Mouse (Mus musculus) megakaryocyte-erythroid progenitor cell, adult 5-6 weeks (primary cell): ENCODE measurements around the gene Cmklr1. TPM values are rescaled to one million over a fixed set of nuclear protein-coding genes. Genes with fewer than 3 reads are reported as not detected.
A peak's percentile ranks its signal among the peaks of the same experiment; 100 is the strongest.
"Not testable (repeated sequence)": the region's sequence is repeated elsewhere in the genome, so short reads cannot be mapped to it uniquely, and the experiment has no call there.

Experiments
- ATAC-seq: replicated peaks from 2 replicates; pipeline ENCODE4 v1.8.0; 2016; ENCODE audit warnings: mild to moderate bottlenecking, inconsistent platforms; ENCODE audit not compliant: severe bottlenecking, poor library complexity, low FRiP score, low TSS enrichment
- total RNA-seq, 2 experiments: library from RNA; stranded (forward) in 1 of 2; stranded (reverse) in 1 of 2; fragments of 200-1000, 215-1000 nt in 1 of 2; fragments of >200 nt in 1 of 2; fragmentation: Nextera tagmentation in 1 of 2; gene quantifications; 2 replicates each; pipeline ENCODE4 v1.2.3; 2014 to 2017

Cmklr1 gene
- total RNA-seq, 2 experiments from 2014 or later, result 0.23 to 0.48 TPM

DNA sequence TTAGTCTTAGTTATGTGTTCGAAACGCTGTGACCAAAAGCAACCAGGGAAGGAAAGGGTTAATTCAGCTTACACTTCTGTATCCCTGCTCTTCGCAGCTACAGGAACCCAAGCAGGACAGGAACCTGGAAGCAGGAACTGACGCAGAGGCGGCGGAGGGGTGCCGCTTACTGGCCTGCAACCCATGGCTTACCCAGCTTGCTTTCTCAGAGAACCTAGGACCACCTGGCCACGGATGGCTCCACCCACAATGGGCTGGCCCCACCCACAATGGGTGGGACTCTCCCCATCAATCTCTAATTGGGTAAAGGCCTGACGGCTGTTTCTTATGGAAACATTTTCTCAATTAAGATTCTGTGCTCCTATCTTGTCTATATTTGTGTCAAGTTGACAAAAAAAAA lies 54.0 kb downstream of the Cmklr1 start:
- ATAC-seq, result no peak

DNA sequence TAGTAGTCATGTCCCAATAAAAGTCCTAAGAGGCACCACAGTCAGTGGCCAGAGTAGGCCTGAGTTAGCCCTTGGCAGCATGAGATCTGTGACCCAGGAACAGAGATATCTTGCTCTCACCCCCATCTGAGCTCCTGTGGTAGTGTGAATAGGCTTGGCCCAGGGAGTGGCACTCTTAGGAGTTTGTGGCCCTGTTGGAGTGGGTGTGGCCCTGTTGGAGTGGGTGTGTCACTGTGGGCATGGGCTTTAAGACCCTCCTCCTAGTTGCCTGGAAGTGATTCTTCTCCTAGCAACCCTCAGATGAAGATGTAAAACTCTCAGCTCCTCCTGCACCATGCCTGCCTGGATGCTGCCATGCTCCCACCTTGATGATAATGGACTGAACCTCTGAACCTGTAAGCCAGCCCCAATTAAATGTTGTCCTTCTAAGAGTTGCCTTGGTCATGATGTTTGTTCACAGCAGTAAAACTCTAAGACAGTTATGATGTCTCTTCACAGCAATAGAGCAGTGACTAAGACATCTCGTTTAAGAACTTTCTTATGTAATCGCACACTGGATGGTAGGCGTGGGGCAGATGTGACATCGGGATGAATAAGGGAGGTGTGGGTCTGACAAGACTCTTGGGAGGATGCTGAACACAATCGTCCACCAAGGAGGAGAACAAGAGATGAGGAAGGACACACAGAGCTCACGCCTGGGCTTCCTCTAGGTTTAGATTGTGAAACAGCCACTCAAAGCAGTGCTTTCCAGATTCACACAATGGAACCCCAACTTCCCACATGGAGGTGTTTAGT lies 56.1 kb downstream of the Cmklr1 start:
- ATAC-seq, result no peak

DNA sequence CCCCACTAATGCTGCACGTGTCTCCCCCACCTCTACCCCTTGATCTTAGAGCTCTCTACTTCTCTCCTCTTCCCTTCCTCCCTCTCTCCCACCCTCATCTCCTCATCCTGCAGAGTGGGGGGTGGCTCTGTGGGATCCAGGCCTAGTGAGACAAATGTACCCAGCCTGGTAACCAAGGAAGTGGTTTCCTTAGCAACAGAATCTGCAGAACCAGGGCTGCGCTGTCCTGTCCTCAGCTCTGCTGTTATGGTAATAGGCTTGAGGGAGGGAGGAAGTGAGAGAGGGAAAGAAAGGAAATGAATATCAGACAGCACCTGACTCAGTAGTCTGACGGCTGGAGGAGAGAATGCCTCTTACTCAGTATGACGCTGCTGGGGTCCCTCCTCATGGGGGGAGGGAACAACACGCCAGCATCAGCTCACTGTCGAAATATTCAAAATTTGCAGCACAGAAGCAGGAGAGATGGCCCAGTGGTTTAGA lies 58.4 kb downstream of the Cmklr1 start:
- no peak for ATAC-seq

DNA sequence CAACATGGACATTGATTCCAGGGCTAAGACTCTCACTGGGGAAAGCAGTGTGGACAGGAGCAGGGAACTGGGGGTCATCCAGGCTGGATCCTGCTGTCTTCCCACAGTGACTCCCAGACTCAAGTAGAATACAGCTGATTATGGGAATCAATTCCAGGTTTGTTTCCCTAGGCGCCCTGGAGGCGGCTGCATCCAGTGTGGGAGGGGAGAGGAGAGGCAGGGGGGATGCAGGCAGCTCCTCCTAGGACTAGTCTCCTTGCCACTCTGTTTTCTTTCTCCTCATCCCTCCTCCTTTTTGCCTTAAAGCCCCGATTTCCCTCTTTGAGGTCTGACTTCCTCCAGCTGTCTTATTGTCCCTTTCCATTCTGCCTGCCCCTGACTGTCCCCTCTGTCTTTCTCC lies 59.1 kb downstream of the Cmklr1 start:
- ATAC-seq, result no peak

DNA sequence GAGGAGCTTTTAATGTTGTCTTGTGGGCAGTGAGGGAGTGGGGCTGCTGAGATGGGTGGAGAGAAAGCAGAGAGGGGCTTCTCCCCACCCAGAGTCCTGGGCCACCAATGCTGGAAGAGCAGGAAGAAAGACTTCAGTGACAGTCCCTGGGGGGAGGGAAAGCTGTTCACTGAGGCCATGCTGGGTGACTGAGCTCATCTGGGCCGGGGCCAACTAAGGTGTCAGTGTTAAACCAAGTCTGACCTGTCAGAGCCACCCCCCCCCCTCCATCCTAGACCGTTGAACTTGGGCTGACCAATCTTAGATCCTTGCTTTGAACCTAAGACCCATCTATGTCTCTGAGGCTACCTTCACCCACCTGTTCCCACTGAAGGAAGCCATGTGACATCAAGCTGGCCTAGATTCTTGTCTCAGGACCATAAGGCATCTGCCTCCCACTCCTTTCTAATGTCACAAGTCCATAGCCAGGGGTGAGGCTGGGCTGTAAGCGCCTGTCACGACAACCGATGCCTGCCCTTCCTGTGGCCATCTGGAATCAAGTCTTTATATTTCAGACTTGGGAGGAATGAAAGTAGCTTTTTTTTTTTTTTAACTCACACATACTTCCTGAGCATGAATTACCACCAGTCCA lies 60.1 kb downstream of the Cmklr1 start:
- ATAC-seq, result no peak

DNA sequence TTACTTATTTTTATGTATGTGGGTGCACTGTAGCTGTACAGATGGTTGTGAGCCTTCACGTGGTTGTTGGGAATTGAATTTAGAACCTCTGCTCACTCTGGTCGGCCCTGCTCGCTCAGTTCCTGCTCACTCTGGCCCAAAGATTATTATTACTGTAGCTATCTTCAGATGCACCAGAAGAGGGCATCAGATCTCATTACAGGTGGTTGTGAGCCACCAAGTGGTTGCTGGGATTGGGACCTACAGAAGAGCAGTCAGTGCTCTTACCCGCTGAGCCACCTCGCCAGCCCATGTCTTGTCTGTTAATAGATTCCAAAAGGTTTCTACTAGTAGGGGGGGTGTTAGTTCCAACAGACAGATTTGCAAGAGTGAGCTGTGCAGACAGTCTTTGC lies 63.8 kb downstream of the Cmklr1 start:
- 0 out of 2 replicates have a peak, but pooled peaks have one; percentile 22 for ATAC-seq

DNA sequence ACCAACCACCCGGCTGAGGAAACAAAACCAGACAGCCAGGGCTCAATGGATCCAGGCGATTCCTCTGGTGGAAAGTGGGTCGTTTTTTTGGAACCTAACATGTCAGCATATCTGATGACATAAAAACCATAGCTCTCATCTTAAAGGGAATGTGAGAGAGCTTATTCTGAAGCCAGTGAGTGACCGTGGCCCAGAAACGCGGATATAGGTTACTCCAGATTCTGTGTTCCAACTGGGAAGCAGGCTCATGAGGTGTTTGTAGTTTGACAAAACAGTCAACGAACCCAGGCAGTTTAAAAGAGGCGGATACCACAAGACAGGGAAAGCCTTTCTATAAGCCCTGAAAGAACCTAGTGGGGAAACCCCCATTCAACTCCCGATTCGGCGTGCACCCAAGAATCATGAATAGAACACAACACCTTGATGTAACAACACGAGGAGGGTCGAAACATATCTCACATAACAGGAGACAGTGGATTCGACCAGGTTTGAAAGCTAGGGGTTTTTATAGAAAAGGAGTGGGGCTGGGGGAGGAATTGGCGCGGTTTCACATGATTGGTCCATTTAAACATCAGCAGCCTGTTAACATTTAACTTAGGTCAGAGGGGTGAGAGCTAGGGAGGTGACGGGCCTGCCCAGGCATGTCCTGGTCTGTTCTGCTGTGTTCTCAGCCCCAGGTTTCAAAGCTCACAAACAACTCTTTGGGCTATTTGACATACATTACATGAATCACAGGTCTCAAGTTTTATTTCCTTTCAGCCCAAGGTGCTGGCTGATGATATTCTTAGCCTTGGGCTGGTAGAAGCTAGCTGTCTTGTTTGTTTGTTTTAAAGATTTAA lies 64.4 kb downstream of the Cmklr1 start:
- not testable (repeated sequence) for ATAC-seq

DNA sequence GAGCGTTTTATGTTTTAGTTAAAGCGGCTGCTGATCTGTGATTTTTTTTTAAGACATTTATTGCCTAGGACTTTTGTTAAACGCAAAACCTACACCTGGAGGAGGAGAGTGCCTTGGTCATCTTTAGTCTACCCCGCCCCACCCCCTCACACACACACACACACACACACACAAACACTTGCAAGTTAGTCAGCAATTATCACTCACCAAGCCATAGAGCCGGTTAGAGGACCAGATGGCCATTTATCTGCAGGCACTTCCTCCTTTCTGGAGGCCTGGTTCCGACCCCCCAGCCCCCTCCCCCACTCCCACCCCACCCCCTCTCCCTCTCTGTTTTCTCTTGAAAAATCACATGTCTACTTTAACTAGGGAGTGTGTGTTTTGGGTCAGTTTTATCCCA lies 65.8 kb downstream of the Cmklr1 start:
- no peak for ATAC-seq

DNA sequence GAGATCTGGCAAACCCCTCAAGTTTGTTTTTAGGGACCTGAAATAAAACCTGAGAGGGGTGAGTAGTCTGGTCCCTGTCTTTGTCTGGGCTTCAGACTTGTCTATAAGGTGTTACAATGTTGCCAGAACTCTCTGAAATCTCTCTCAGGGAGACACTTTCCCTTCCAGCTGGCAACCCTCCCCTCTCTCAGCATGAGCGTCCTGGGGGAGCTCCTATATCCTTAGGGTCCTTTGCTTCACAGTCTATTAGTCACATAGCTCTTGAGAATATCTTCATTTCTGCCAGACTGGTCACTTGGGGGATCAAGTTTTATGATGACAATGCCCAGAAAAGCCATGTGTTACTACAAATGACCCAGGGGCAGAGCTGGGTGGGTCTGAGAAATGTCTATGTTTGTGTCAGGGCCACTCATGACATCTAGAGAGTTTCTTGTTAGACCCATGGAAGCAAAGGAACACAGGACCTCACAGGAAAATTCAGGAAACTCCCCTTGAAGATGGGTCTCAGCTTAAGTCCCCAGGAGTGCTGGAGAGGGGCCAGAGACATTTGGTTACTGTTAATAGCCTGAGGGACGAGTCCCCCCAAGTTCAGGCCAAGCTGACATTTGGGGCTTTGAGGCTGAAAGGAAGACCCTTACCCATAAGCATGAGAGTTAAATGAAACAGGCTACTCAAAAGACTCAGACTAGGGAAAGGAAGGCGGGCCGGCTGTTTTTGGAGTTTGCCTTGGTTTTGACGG lies 66.6 kb downstream of the Cmklr1 start:
- no peak for ATAC-seq

DNA sequence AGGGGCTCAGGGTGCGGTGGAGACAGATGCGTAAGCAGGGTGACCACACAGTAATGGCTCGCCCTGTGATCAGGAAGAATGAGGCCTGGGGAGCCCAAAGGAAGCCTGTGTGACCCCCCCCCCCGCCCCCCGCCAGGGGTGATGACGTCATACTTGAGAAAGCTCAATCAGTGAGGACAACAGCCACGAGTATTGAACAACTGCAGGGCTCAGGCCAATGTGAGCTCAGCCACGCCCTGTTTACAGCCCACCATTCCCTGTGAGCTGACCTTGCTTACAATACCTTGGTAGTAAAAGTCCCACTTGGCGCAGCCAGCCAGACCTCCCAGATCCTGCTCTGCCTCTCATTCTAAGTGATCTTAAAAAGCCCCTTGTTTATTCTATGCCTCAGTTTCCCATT lies 69.4 kb downstream of the Cmklr1 start:
- ATAC-seq, result no peak

DNA sequence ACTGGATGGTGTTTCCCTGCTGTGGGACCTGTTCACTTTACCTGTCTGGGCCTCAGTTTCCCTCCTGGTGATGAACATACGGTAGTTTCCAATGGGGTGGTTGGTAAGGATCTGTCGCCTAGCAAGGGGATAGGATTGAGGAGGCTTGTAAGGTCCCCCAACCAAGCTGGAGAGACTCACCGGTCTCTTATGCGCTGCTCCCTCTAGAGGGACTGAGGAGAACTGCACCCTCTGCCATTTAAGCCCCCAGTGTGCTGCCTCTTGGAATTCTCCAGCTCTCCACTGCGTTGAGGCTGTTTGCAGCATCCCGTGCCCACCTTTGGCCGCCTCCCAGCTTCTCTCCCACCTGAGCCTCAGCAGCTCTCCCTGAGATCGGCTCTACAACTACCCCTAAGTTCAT lies 70.0 kb downstream of the Cmklr1 start:
- ATAC-seq, result no peak; the same call in 1 of the 2 replicates

DNA sequence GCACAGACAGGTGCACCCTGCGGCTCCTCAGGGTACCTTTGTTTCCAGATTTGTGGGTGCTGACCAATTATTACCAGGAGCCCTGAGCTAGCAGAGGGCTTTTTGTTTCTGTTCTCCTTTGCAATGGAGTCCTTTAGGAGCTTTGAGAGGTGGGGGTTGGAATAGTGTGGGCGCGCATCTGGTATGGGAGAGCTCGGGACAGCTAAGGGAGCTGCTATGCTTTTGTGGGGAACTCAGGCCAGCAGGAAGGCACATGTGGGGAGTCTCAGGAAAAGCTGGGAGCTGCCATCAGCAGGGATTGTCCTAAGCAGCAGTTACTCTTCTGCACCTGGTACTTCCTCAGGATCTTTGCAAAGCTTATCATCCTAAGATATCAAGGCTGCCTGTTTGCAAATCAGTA lies 71.1 kb downstream of the Cmklr1 start:
- no peak for ATAC-seq

DNA sequence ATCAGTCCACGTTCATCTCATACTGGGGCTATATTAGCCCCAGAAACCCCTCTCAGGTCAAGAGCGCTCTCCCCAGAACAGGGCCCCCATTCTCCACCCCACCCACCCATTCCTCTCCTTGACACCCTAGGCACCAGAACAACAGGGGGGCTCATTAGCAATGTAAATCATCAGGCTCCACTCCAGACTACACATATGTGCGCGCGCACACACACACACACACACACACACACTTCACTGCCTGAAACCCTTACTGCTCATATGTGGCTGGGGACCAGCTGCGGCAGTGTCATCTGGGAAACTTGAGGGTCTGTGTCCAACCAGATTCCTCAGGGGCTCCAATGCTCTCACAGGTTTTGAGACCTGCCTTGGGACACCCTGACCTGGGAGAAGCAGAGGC lies 71.8 kb downstream of the Cmklr1 start:
- ATAC-seq, result no peak

DNA sequence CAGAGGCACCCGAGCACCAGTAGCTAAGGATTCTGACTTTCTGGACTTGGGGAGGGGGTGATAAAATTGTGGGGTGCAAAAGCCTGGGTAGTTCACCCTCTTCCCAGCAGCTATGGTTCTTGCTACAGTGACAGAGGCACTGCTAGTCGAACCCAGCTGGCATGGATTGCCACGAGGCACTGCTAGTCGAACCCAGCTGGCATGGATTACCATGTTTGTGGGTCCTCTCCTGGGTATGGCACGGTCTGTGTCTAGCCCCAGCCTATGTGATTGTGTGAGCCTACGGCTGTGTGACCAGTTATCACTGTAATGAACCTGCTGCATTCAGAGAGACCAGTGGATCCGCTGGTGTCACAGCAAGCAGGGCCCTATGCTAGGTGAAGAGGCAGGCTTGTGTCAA lies 72.7 kb downstream of the Cmklr1 start:
- no peak for ATAC-seq

DNA sequence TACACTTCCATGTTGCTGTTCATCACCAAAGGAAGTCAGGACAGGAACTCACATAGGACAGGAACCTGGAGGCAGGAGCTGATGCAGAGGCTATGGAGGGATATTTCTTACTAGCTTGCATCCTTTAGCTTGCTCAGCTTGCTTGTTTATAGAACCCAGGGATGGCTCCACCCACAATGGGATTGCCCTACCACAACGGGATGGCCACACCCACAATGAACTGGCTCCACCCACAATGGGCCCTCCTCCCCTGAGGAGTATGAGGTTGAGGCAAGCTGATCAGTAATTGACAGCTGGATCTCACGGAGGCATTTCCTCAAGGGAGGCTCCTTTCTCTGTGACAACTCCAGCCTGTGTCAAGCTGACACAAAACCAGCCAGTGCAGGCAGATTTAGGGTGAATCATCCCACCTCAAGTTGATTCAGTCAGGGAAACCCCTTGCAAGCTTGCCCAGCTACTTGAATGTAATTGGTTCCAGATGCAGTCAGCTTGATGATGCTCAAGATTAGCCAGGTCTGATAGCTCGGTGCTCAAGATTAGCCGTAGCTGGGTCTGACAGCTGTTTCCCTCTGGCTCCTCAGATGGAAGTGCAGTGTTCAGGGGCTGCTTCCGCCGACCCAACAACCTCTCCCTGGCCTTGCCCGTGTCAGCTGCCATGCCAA lies 80.0 kb downstream of the Cmklr1 start:
- ATAC-seq, result no peak

DNA sequence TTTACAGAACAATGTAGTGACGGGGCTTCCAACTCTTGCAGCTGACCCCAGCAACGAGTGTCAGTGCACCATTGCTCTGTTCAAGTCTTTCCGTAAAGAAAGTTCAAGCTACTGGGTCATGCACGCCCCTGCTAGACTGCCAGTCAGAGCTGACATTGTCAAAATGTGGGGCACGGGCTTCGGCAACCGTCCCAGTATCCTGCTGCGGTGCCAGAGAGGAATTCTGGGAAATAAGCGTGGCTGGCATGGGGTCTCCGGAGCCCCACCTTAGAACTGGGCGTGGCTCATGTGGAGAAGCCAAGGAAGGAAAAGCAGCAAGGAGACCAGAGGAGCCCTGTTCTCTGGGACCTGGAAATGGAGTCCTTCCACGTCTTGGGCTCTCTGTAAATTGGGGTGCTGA lies 84.4 kb downstream of the Cmklr1 start:
- ATAC-seq, result no peak

DNA sequence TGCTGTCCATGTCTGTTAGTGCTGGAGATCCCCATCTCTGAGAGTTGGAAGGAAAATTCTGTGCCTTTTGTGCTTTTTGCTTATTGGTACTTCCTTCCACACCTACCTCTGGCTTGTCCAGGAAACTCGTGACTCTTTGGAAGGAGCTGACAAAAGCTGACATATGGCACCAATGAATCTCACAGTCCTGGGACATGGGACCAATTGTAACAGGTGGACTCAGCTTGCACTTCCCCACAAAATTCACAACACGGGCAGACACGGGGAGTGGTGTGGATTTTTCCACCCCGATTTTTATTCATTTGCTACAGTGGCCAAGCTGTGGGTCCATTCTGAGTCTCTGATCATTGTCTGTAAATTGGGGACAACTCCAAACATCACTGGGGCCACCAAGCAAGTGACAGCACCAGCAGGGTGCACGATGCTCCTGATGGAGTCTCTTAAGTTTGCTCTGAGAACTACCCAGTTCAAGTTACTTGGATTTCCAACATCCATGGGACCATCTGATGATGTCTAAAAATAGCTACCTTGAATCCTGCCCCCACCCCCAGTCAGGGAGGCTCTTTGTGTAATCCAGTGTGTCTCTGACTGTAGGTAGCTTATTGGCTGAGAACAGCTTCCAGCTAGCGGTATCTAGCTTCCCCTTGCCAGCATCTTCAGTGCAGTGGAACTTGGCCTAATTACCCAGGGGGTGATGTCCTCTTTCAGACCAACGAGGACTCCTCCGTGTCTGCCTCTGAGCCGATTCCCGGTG lies 84.9 kb downstream of the Cmklr1 start:
- ATAC-seq, result no peak

DNA sequence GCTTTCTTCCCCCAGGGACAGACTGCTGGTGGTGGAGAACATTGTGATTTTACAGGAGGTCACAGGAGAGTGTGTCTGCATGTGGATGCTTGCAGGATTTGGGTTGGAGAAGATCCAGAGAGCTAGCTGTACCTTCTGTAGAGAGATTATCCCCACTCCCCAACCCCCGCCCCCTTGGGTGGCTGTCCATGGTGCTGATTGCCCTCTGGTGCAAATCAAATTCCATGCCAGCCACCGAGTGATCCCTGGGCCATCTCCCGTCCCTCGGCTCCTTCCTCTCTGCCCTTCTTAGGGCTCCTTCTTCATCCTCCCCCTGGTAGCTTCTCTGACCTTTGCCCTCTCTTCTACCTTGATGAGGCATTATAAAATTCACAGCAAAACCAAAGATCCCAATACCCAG lies 85.8 kb downstream of the Cmklr1 start:
- ATAC-seq, result no peak
